Mouse (Mus musculus) heart, postnatal 0 days (tissue): ENCODE results near the gene Kpna7.

Source experiments
- CTCF ChIP-seq: IDR thresholded peaks from 2 replicates; pipeline ENCODE4 v1.5.1; 2016; ENCODE audit warnings: antibody characterized with exemption, control low read depth, low read depth
- EP300 ChIP-seq: IDR thresholded peaks from 2 replicates; pipeline ENCODE4 v1.6.1; 2016; ENCODE audit warnings: antibody characterized with exemption, low read depth

DNA sequence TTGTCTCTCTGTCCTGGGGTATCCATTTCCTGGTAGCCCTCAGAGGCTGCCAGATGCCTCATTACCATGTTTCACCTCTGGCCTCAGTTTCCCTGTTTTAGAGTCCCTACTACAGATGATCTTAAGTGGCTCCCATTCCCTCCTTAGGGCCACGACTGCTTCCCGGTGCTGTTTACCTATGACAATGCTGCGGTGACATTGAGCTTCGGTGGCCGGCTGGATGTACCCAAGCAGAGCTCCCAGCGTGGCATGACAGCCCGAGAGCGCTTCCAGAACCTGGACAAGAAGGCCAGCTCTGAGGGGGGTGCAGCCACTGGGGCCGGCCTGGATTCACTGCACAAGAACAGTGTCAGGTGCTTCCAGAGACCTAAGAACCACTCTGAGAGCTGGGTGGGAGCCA is 42.8 kb upstream of the Kpna7 start:
- TF ChIP-seq CTCF (no peak), EP300 (no peak)
